Mouse (Mus musculus) hindbrain, embryonic 12.5 days (tissue): ENCODE measurements around the gene Tbc1d9. TPM values are rescaled to one million over a fixed set of nuclear protein-coding genes. Genes with fewer than 3 reads are reported as not detected.

Source experiments
- ATAC-seq: fragments of 200-750 bp; cut with Nextera tagmentation; 2 replicates; pipeline ENCODE4 v1.8.0; 2017; ENCODE audit warnings: moderate TSS enrichment; ENCODE audit not compliant: low FRiP score
- H3K27ac ChIP-seq: fragments of 300-500 bp; sonication (generic); 2 replicates; pipeline ENCODE4 v1.5.1; 2016; ENCODE audit warnings: mild to moderate bottlenecking
- H3K27me3 ChIP-seq: fragments of 300-500 bp; sonication (generic); 2 replicates; pipeline ENCODE4 v1.6.1; 2016; ENCODE audit warnings: mild to moderate bottlenecking
- H3K36me3 ChIP-seq: fragments of 300-500 bp; sonication (generic); 2 replicates; pipeline ENCODE4 v1.6.1; 2016; ENCODE audit warnings: mild to moderate bottlenecking
- H3K4me1 ChIP-seq: fragments of 300-500 bp; sonication (generic); 2 replicates; pipeline ENCODE4 v1.6.1; 2016
- H3K4me2 ChIP-seq: fragments of 300-500 bp; sonication (generic); replicated peaks from 2 replicates; pipeline ENCODE4 v1.6.1; 2016; ENCODE audit warnings: mild to moderate bottlenecking
- H3K4me3 ChIP-seq: fragments of 300-500 bp; sonication (generic); 2 replicates; pipeline ENCODE4 v1.5.1; 2016; ENCODE audit warnings: mild to moderate bottlenecking
- H3K9ac ChIP-seq: fragments of 300-500 bp; sonication (generic); 2 replicates; pipeline ENCODE4 v1.6.1; 2016; ENCODE audit warnings: mild to moderate bottlenecking, moderate library complexity
- H3K9me3 ChIP-seq: fragments of 300-500 bp; sonication (generic); replicated peaks from 2 replicates; pipeline ENCODE4 v1.6.1; 2016; ENCODE audit warnings: mild to moderate bottlenecking
- WGBS: fragments of 180-500 bp; shearing (Covaris S2); methylation state at CpG from one replicate; pipeline ENCODE4 v1.1.7; 2016; 5-methylcytosine and 5-hydroxymethylcytosine counted together
- polyA plus RNA-seq: library from polyadenylated mRNA; unstranded; fragments of >200 nt; fragmentation: Nextera tagmentation; extraction: Ambion mirVana; gene quantifications from 2 replicates; pipeline ENCODE4 v1.2.1, GENCODE M21; 2016

Gene Tbc1d9
- polyA plus RNA-seq, result 14.8 and 16.3 TPM in 2 replicates

GRCm38 (mm10) chr8:83165235-83165930 is at the start of gene Tbc1d9:
Tbc1d9 (plus strand) TSS chr8:83165352.
- peak within 1 kb of the TSS; percentile 82 for H3K4me3 ChIP-seq
- WGBS, result under 1% methylated on average over 63 of the region's 63 CpGs
- H3K9ac ChIP-seq, result peak within 1 kb of the TSS; percentile 92
- peaks cover 13% of the 10 kb centered on the region for H3K4me1 ChIP-seq
- H3K9me3 ChIP-seq, result no peaks in the 10 kb centered on the region
- H3K4me2 ChIP-seq, result peak within 1 kb of the TSS; percentile 65
- H3K27ac ChIP-seq, result peak within 1 kb of the TSS; percentile 96
- ATAC-seq, result peak; percentile 93
- H3K36me3 ChIP-seq, result no peaks in the 10 kb centered on the region
- H3K27me3 ChIP-seq, result 0 out of 2 replicates have a peak, but pooled peaks cover 5% of the 10 kb centered on the region

- ATAC-seq, result no peak
- Histone ChIP-seq H3K27me3 (no peaks in the 10 kb centered on the region), H3K4me3 (no peak overlapping the region), H3K9me3 (no peaks in the 10 kb centered on the region), H3K36me3 (no peaks in the 10 kb centered on the region), H3K4me2 (no peak overlapping the region), H3K9ac (no peak overlapping the region), H3K4me1 (no peaks in the 10 kb centered on the region; the same call in 1 of the 2 replicates), H3K27ac (no peak overlapping the region)
- WGBS, result 54% methylated on average over 2 of the region's 2 CpGs
Measured at GRCm38 (mm10) chr8:83135086-83135485, 30.1 kb upstream of the Tbc1d9 start.

- 91% methylated on average over 1 of the region's 1 CpGs for WGBS
- H3K9me3 ChIP-seq, result no peaks in the 10 kb centered on the region
- no peak overlapping the region for H3K4me3 ChIP-seq
- H3K4me2 ChIP-seq, result no peak overlapping the region
- no peaks in the 10 kb centered on the region for H3K4me1 ChIP-seq
- no peaks in the 10 kb centered on the region for H3K36me3 ChIP-seq
- H3K27ac ChIP-seq, result no peak overlapping the region
- H3K27me3 ChIP-seq, result no peaks in the 10 kb centered on the region
- no peak overlapping the region for H3K9ac ChIP-seq
- no peak for ATAC-seq
Measured at GRCm38 (mm10) chr8:83140068-83140467, 25.1 kb upstream of the Tbc1d9 start.

GRCm38 (mm10) chr8:83140701-83141111 is 24.4 kb upstream of the Tbc1d9 start:
- H3K4me3 ChIP-seq, result no peak overlapping the region
- no peak for ATAC-seq
- H3K27ac ChIP-seq, result no peak overlapping the region
- no peak overlapping the region for H3K9ac ChIP-seq
- WGBS, result 66% methylated on average over 3 of the region's 3 CpGs
- no peaks in the 10 kb centered on the region for H3K4me1 ChIP-seq
- no peak overlapping the region for H3K4me2 ChIP-seq
- H3K27me3 ChIP-seq, result no peaks in the 10 kb centered on the region
- no peaks in the 10 kb centered on the region for H3K9me3 ChIP-seq
- H3K36me3 ChIP-seq, result no peaks in the 10 kb centered on the region

DNA sequence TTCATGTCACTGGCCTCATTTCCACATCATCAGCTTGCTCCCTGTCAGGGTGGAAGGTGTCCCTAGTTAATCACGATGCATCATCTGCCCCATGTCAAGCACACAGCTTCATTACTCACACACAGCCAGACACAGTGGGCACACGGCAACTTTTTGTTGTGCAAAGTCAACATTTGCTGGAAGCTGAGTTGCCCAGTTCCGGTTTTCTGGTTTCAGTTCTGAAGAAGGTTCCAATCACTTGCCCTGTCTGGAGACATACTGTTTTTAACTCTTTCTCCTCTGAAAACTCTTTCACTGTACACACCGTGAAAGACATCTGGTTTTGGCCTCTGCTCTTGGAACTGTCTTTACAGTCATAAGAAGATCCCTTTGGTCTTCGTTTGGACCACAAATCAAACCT is 23.8 kb upstream of the Tbc1d9 start:
- no peak for ATAC-seq
- H3K27me3 ChIP-seq, result no peaks in the 10 kb centered on the region
- no peaks in the 10 kb centered on the region for H3K36me3 ChIP-seq
- no peak overlapping the region for H3K4me2 ChIP-seq
- no peak overlapping the region for H3K27ac ChIP-seq
- H3K4me3 ChIP-seq, result no peak overlapping the region
- H3K9me3 ChIP-seq, result no peaks in the 10 kb centered on the region
- H3K9ac ChIP-seq, result no peak overlapping the region
- H3K4me1 ChIP-seq, result no peaks in the 10 kb centered on the region
- WGBS, result 76% methylated on average over 5 of the region's 5 CpGs

DNA sequence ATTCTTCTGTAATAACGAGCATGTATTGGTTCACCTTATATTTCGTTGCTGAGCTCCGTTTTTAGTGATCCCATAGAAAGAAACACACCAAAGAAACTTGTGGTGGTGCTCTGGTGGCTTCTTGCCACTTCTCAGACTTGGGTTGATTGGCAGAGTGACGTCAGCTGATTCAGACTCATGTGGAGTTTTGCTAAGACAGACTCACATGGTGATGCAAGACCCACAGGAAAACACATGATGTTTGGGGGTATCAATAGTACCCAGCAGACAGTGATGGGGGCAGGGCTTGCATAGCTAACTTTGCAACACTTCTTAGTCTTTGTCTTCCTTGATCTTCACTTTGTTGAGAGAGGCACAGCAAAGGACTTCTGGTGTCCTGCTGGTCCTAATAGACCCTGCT is 20.6 kb upstream of the Tbc1d9 start:
- no peaks in the 10 kb centered on the region for H3K27me3 ChIP-seq
- H3K9ac ChIP-seq, result no peak overlapping the region
- no peak for ATAC-seq
- H3K27ac ChIP-seq, result no peak overlapping the region
- no peak overlapping the region for H3K4me3 ChIP-seq
- H3K4me2 ChIP-seq, result no peak overlapping the region
- H3K36me3 ChIP-seq, result no peaks in the 10 kb centered on the region
- 92% methylated on average over 4 of the region's 4 CpGs for WGBS
- H3K9me3 ChIP-seq, result no peaks in the 10 kb centered on the region
- H3K4me1 ChIP-seq, result no peaks in the 10 kb centered on the region

GRCm38 (mm10) chr8:83145421-83145820 is 19.7 kb upstream of the Tbc1d9 start:
- Histone ChIP-seq H3K27ac (no peak overlapping the region), H3K27me3 (no peaks in the 10 kb centered on the region), H3K4me1 (no peaks in the 10 kb centered on the region), H3K36me3 (no peaks in the 10 kb centered on the region), H3K4me3 (no peak overlapping the region), H3K9ac (no peak overlapping the region), H3K4me2 (no peak overlapping the region), H3K9me3 (no peaks in the 10 kb centered on the region)
- 83% methylated on average over 3 of the region's 3 CpGs for WGBS
- ATAC-seq, result no peak

DNA sequence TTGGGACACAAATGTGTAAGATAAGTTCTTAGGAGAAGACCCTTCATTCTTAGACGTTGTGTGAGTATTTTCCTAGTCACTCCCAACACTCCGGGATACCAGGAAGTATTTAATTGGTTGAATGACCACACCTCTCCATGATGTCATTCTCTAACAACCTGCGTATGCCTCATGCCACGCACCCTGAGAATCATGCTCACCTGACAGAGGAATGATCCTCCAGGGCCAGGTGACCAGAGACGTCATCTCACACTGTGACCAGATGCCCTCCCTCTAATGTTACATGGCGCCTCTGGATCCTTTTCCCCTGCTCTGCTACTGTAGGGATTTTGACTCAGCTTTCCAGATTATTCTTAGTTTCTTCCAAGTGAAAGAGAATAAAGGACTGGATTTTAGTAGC is 16.0 kb upstream of the Tbc1d9 start:
- no peak for ATAC-seq
- 95% methylated on average over 6 of the region's 6 CpGs for WGBS
- Histone ChIP-seq H3K9me3 (no peaks in the 10 kb centered on the region), H3K4me2 (no peak overlapping the region), H3K4me3 (no peak overlapping the region), H3K4me1 (no peaks in the 10 kb centered on the region), H3K36me3 (no peaks in the 10 kb centered on the region), H3K27me3 (no peaks in the 10 kb centered on the region), H3K27ac (no peak overlapping the region), H3K9ac (no peak overlapping the region)

- H3K9me3 ChIP-seq, result no peaks in the 10 kb centered on the region
Measured at GRCm38 (mm10) chr8:83152055-83152454, 13.1 kb upstream of the Tbc1d9 start.

DNA sequence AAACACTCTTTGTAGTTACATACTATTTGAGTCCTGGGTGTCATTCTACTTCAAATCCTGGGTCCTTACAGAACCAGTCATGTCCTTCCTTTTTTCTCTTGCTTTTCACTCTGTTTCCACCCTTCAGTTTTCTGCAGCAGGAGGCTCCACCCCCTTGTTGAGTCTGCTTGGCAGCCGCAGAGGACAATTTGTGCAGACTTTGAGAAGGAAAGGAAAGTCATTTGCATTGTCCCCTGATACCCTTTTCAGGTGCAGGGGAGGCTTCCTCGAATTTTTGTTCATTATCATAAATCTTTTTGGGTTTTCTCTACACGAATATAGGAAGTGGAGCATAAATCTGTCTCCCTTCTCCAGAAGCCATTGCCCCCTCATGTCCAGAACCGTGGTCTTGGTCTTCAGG is 12.7 kb upstream of the Tbc1d9 start:
- H3K36me3 ChIP-seq, result no peaks in the 10 kb centered on the region
- WGBS, result 72% methylated on average over 4 of the region's 4 CpGs

More at GRCm38 (mm10) chr8:83152055-83152454, 13.1 kb upstream of the Tbc1d9 start:
- Histone ChIP-seq H3K36me3 (no peaks in the 10 kb centered on the region), H3K4me3 (no peak overlapping the region), H3K9ac (no peak overlapping the region), H3K27me3 (no peaks in the 10 kb centered on the region), H3K4me2 (no peak overlapping the region), H3K27ac (no peak overlapping the region), H3K4me1 (no peaks in the 10 kb centered on the region)
- whole genome bisulfite sequencing, result 70% methylated on average over 2 of the region's 2 CpGs
- ATAC-seq, result no peak

DNA sequence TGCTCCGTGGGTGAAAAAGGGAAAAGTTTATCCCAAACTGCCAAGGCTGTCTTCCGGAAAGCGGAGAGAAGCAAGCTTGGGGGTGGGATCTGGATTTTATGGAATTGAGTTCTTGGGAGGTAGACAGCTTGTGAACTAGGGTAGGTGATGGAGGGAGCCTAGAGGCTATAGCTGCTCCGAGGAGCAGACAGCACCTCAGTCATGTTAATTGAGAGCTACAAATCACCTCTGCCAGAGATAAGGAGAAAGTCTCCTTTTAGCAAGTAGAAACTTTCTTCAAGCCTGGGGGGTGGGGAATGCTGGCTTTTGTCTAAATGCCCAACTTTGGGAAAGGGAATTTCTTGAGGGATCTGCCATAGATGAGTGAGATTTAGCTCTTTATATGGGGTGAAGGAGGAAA is 10.0 kb upstream of the Tbc1d9 start:
- no peaks in the 10 kb centered on the region for H3K36me3 ChIP-seq
- H3K9me3 ChIP-seq, result no peaks in the 10 kb centered on the region
- H3K27me3 ChIP-seq, result no peaks in the 10 kb centered on the region
- no peak for ATAC-seq
- no peak overlapping the region for H3K27ac ChIP-seq
- H3K9ac ChIP-seq, result no peak overlapping the region
- no peaks in the 10 kb centered on the region for H3K4me1 ChIP-seq
- no peak overlapping the region for H3K4me3 ChIP-seq
- H3K4me2 ChIP-seq, result no peak overlapping the region
- WGBS, result 42% methylated on average over 4 of the region's 4 CpGs

More for the DNA sequence above, 12.7 kb upstream of the Tbc1d9 start:
- Histone ChIP-seq H3K4me1 (no peaks in the 10 kb centered on the region), H3K27me3 (no peaks in the 10 kb centered on the region), H3K27ac (no peak overlapping the region), H3K9me3 (no peaks in the 10 kb centered on the region), H3K9ac (no peak overlapping the region), H3K4me3 (no peak overlapping the region), H3K4me2 (no peak overlapping the region)
- ATAC-seq, result no peak

- WGBS, result 71% methylated on average over 3 of the region's 3 CpGs
- Histone ChIP-seq H3K9ac (no peak overlapping the region), H3K4me3 (no peak overlapping the region), H3K36me3 (no peaks in the 10 kb centered on the region), H3K4me2 (no peak overlapping the region), H3K27me3 (0 out of 2 replicates have a peak, but pooled peaks cover 4% of the 10 kb centered on the region), H3K4me1 (no peaks in the 10 kb centered on the region), H3K27ac (no peak overlapping the region), H3K9me3 (no peaks in the 10 kb centered on the region)
- no peak for ATAC-seq
Measured at GRCm38 (mm10) chr8:83158971-83159370, 6.2 kb upstream of the Tbc1d9 start.

- no peak overlapping the region for H3K9ac ChIP-seq
- 43% methylated on average over 1 of the region's 1 CpGs for WGBS
- no peak for ATAC-seq
- H3K4me3 ChIP-seq, result no peak overlapping the region
- H3K9me3 ChIP-seq, result no peaks in the 10 kb centered on the region
- H3K36me3 ChIP-seq, result no peaks in the 10 kb centered on the region
- no peak overlapping the region for H3K4me2 ChIP-seq
- no peak overlapping the region for H3K27ac ChIP-seq
- H3K27me3 ChIP-seq, result 0 out of 2 replicates have a peak, but pooled peaks cover 5% of the 10 kb centered on the region
- no peaks in the 10 kb centered on the region for H3K4me1 ChIP-seq
Measured at GRCm38 (mm10) chr8:83159615-83160014, 5.5 kb upstream of the Tbc1d9 start.
